Mouse (Mus musculus) duodenum, adult 2 months (tissue): ENCODE data around the gene Megf11. TPM values are rescaled to one million over a fixed set of nuclear protein-coding genes. Genes with fewer than 3 reads are reported as not detected.

Source experiments
- polyA plus RNA-seq: library from polyadenylated mRNA; depleted of rRNA; stranded (reverse); fragments of >200 nt; gene quantifications from 2 replicates; pipeline ENCODE4 v1.2.3, GENCODE M21; 2012; ENCODE audit warnings: low replicate concordance; rRNA removed

Gene Megf11
- polyA plus RNA-seq = 0.05 and 1.2 TPM in 2 replicates

DNA sequence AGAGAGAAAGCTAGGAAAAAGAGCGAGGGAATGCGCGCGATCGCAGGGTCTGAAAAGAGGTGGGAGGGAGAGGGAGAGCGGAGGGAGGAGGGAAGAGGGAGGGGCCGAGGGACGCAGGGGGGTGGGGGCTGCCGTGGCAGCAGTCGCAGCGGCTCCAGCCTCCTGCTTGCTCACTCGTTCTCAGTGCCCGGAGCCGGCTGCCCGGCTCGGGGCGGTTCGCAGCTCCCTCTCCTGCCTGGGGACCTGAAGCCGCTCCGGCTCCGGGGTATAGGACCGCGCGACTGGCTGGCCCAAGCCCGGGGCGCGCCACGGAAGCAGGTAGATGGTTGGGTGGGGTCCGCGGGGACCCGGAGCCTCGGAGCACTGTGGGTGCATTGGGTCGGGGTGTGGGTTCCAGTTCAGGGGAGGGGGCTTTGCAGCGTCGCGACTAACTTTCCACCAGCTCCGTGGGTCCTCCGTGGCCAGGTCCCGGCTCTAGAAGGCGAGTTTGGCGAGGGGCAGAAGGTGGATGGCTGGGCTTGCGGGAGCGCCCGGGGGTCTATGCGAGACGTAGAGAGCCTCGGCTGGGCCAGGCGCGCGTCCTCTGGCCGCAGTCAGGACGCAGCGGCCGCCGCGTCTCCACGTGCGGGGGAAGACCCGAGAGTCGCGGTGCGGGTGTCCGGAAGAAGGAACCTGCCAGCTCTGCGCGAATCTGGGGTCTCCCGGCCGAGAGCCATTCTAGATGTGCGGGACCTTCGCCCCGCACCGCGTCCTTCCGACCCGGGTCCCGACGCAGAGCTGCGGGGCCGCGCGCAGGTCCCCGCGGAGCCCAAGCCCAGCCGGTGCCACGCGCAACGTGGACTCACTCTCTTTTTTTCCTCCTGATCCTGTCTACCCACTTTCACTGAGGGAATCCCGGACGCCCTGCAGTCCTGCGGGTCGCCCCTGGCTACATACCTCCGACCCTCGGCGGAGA, at the start of gene Megf11:
Megf11 (plus strand) TSS at position 116 of the 955 bp plus-strand sequence.

DNA sequence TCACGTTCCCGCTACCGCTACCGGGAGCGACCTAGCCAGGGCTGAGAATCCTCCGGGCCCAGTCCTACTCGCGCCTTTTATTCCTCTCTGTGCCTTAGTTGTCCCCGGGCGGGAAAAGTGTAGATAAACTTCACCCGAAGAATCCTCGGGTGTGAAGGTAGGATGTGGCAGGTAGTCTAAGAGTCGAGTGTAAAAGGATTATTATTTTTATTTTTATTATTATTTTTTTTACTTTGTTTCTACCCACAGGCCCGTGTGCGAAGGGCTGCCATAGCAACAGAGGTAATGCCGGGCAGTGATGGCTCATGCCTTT, 44.2 kb upstream of the Megf11 start, which contains the start of gene Dis3l:
Dis3l (minus strand) TSS at position 35 of the 313 bp plus-strand sequence.

DNA sequence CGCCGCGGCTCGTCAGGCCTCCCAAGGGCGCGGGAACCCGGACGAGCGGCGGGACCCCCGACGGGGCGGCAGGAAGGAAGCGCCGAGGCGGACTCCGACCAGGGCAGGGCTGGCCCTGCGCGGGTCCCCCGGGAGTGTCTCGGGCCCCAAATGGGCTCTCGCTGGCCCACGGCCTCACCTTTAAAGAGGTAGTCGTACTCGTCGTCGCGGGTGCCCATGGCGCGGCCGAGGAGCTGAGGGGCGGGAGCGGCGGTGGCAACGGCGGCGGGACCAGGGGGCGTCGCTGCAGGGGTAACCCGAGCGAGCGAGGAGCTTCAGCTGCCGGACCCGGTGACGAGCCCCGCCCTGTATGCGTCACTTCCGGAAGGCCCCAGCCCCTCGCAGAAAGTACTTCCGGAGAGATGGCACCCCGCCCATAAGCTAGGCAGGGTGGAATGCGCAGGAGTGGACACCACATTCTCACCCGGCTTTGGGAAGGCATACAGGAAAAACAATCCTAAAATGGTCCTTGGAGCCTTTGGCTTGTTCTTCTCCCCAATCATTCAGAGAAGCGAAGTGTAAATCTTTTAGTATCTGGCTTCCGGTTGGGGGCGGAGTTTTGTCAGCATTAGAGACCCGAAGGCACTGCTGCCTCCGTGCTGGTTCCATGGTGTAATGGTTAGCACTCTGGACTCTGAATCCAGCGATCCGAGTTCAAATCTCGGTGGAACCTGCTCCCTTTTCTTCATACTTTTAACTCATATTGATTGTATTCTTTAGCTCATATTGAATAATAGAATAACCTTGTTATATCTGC, 352.2 kb downstream of the Megf11 start, which contains the start of gene Rab11a:
Rab11a (minus strand) TSS at position 353 of the 796 bp plus-strand sequence.

Other genes with a start within 250 kb of the Megf11 start
- gene Zwilch, start 212.5 kb upstream of the Megf11 start, polyA plus RNA-seq = 0.36 and 1.0 TPM in 2 replicates
- 84.7 and 125 TPM in 2 replicates for gene Rpl4, start 212.3 kb upstream of the Megf11 start, polyA plus RNA-seq
- gene Snapc5, start 206.4 kb upstream of the Megf11 start, polyA plus RNA-seq = 2.4 and 3.4 TPM in 2 replicates
- gene Uchl4, start 150.4 kb upstream of the Megf11 start, polyA plus RNA-seq = not detected in 2 replicates
- gene Map2k1, start 132.0 kb upstream of the Megf11 start, polyA plus RNA-seq = 30.8 and 48.7 TPM in 2 replicates
- 0.49 and 0.52 TPM in 2 replicates for gene Tipin, start 104.0 kb upstream of the Megf11 start, polyA plus RNA-seq
- 8.5 and 9.1 TPM in 2 replicates for gene Dis3l, start 44.3 kb upstream of the Megf11 start, polyA plus RNA-seq